Mouse (Mus musculus): Measurements from ENCODE around the gene Fam204a. TPM values are rescaled to one million over a fixed set of nuclear protein-coding genes. Genes with fewer than 3 reads are reported as not detected.

The Fam204a gene
- total RNA-seq (2021), result 10 to 100 TPM; 20.9 TPM

GRCm38 (mm10) chr19:60225899-60226844 is at the start of gene Fam204a:
Fam204a (minus strand) TSS chr19:60226701.
- peak; percentile 89 for DNase-seq (ENCODE audit: low spot score)
- intact Hi-C loops (cut with DNase I), result loop anchor here (5.0 kb wide), 1 partner anchor 284 kb away; the partner anchor contains the start of gene Rab11fip2

- intact Hi-C loops (cut with DNase I), result no loop called here
- DNase-seq (ENCODE audit: low spot score), result no peak
Observed at GRCm38 (mm10) chr19:60265789-60266188, 39.3 kb upstream of the Fam204a start.

- intact Hi-C loops (cut with DNase I), result no loop called here
- no peak for DNase-seq (ENCODE audit: low spot score)
Observed at GRCm38 (mm10) chr19:60260689-60261088, 34.2 kb upstream of the Fam204a start.

GRCm38 (mm10) chr19:60252021-60252420 is 25.5 kb upstream of the Fam204a start:
- intact Hi-C loops (cut with DNase I), result no loop called here
- DNase-seq (ENCODE audit: low spot score), result no peak

GRCm38 (mm10) chr19:60251197-60251596 is 24.7 kb upstream of the Fam204a start:
- DNase-seq (ENCODE audit: low spot score), result no peak
- intact Hi-C loops (cut with DNase I), result no loop called here

GRCm38 (mm10) chr19:60245250-60245649 is 18.7 kb upstream of the Fam204a start:
- DNase-seq (ENCODE audit: low spot score), result no peak
- intact Hi-C loops (cut with DNase I), result no loop called here

GRCm38 (mm10) chr19:60242620-60243019 is 16.1 kb upstream of the Fam204a start:
- DNase-seq (ENCODE audit: low spot score), result no peak
- intact Hi-C loops (cut with DNase I), result no loop called here

- no peak for DNase-seq (ENCODE audit: low spot score)
- intact Hi-C loops (cut with DNase I), result no loop called here
Observed at GRCm38 (mm10) chr19:60241916-60242602, 15.6 kb upstream of the Fam204a start.

- intact Hi-C loops (cut with DNase I), result no loop called here
- DNase-seq (ENCODE audit: low spot score), result no peak
Observed at GRCm38 (mm10) chr19:60231542-60231941, 5.0 kb upstream of the Fam204a start.

- intact Hi-C loops (cut with DNase I), result loop anchor here (5.0 kb wide), 1 partner anchor 285 kb away; the partner anchor contains the start of gene Rab11fip2
- DNase-seq (ENCODE audit: low spot score), result no peak
Observed at GRCm38 (mm10) chr19:60226845-60227235, 339 bp upstream of the Fam204a start.

GRCm38 (mm10) chr19:60219395-60219794 is 7.1 kb downstream of the Fam204a start:
- intact Hi-C loops (cut with DNase I), result no loop called here
- no peak for DNase-seq (ENCODE audit: low spot score)

- intact Hi-C loops (cut with DNase I), result no loop called here
- DNase-seq (ENCODE audit: low spot score), result no peak
Observed at GRCm38 (mm10) chr19:60217985-60218384, 8.5 kb downstream of the Fam204a start.

GRCm38 (mm10) chr19:60208173-60208572 is 18.3 kb downstream of the Fam204a start:
- DNase-seq (ENCODE audit: low spot score), result no peak
- intact Hi-C loops (cut with DNase I), result no loop called here

GRCm38 (mm10) chr19:60204176-60204575 is 22.3 kb downstream of the Fam204a start:
- intact Hi-C loops (cut with DNase I), result no loop called here
- DNase-seq (ENCODE audit: low spot score), result no peak

GRCm38 (mm10) chr19:60200294-60200693 is 26.2 kb downstream of the Fam204a start:
- intact Hi-C loops (cut with DNase I), result no loop called here
- no peak for DNase-seq (ENCODE audit: low spot score)

- intact Hi-C loops (cut with DNase I), result no loop called here
- DNase-seq (ENCODE audit: low spot score), result no peak
Observed at GRCm38 (mm10) chr19:60199152-60199551, 27.3 kb downstream of the Fam204a start.

- no peak for DNase-seq (ENCODE audit: low spot score)
- intact Hi-C loops (cut with DNase I), result no loop called here
Observed at GRCm38 (mm10) chr19:60192790-60193189, 33.7 kb downstream of the Fam204a start.

- intact Hi-C loops (cut with DNase I), result no loop called here
- no peak for DNase-seq (ENCODE audit: low spot score)
Observed at GRCm38 (mm10) chr19:60189206-60189605, 37.3 kb downstream of the Fam204a start.

GRCm38 (mm10) chr19:60182901-60183300 is 43.6 kb downstream of the Fam204a start:
- DNase-seq (ENCODE audit: low spot score), result no peak
- intact Hi-C loops (cut with DNase I), result no loop called here

- no peak for DNase-seq (ENCODE audit: low spot score)
- intact Hi-C loops (cut with DNase I), result no loop called here
Observed at GRCm38 (mm10) chr19:60182171-60182570, 44.3 kb downstream of the Fam204a start.
